Mouse (Mus musculus) stomach, embryonic 16.5 days (tissue): Measurements from ENCODE around the gene Chrnb2. TPM values are rescaled to one million over a fixed set of nuclear protein-coding genes. Genes with fewer than 3 reads are reported as not detected.
A peak's percentile ranks its signal among the peaks of the same experiment; 100 is the strongest.

Experiments used
- ATAC-seq: fragments of 200-750 bp; cut with Nextera tagmentation; 2 replicates; pipeline ENCODE4 v1.8.0; 2017; ENCODE audit warnings: moderate number of reproducible peaks, moderate TSS enrichment; ENCODE audit not compliant: insufficient read depth, low FRiP score
- H3K27ac ChIP-seq: fragments of 300-500 bp; sonication (generic); 2 replicates; pipeline ENCODE4 v1.5.1; 2014; ENCODE audit warnings: low read length
- H3K27me3 ChIP-seq: fragments of 300-500 bp; sonication (generic); 2 replicates; pipeline ENCODE4 v1.6.1; 2014; ENCODE audit warnings: low read length, control low read depth, mixed read lengths; ENCODE audit not compliant: control insufficient read depth, insufficient read depth
- H3K36me3 ChIP-seq: fragments of 300-500 bp; sonication (generic); 2 replicates; pipeline ENCODE4 v1.6.1; 2014; ENCODE audit warnings: low read length; ENCODE audit not compliant: control insufficient read depth, insufficient read depth
- H3K4me1 ChIP-seq: fragments of 300-500 bp; sonication (generic); 2 replicates; pipeline ENCODE4 v1.6.1; 2014; ENCODE audit warnings: low read length, control low read depth, mixed read lengths; ENCODE audit not compliant: control insufficient read depth, insufficient read depth
- H3K4me2 ChIP-seq: fragments of 300-500 bp; sonication (generic); 2 replicates; pipeline ENCODE4 v1.6.1; 2014; ENCODE audit warnings: low read depth, low read length, mixed read lengths
- H3K4me3 ChIP-seq: fragments of 300-500 bp; sonication (generic); replicated peaks from 2 replicates; pipeline ENCODE4 v1.5.1; 2014; ENCODE audit warnings: mild to moderate bottlenecking, low read length
- H3K9ac ChIP-seq: fragments of 300-500 bp; sonication (generic); 2 replicates; pipeline ENCODE4 v1.6.1; 2014; ENCODE audit warnings: low read length
- H3K9me3 ChIP-seq: fragments of 300-500 bp; sonication (generic); replicated peaks from 2 replicates; pipeline ENCODE4 v1.6.1; 2016; ENCODE audit warnings: low read length, control low read depth; ENCODE audit not compliant: control insufficient read depth
- WGBS: fragments of 180-500 bp; shearing (Covaris S2); extraction: QIAGEN DNeasy Blood & Tissue Kit; methylation state at CpG from one replicate; pipeline ENCODE4 v1.1.7; 2014; 5-methylcytosine and 5-hydroxymethylcytosine counted together
- polyA plus RNA-seq: library from polyadenylated mRNA; unstranded; fragments of >200 nt; fragmentation: Nextera tagmentation; extraction: Ambion mirVana; gene quantifications from 2 replicates; pipeline ENCODE4 v1.2.1, GENCODE M21; 2015

Gene Chrnb2
- polyA plus RNA-seq, 1 experiment from 2014 or later: 1.2 TPM

DNA sequence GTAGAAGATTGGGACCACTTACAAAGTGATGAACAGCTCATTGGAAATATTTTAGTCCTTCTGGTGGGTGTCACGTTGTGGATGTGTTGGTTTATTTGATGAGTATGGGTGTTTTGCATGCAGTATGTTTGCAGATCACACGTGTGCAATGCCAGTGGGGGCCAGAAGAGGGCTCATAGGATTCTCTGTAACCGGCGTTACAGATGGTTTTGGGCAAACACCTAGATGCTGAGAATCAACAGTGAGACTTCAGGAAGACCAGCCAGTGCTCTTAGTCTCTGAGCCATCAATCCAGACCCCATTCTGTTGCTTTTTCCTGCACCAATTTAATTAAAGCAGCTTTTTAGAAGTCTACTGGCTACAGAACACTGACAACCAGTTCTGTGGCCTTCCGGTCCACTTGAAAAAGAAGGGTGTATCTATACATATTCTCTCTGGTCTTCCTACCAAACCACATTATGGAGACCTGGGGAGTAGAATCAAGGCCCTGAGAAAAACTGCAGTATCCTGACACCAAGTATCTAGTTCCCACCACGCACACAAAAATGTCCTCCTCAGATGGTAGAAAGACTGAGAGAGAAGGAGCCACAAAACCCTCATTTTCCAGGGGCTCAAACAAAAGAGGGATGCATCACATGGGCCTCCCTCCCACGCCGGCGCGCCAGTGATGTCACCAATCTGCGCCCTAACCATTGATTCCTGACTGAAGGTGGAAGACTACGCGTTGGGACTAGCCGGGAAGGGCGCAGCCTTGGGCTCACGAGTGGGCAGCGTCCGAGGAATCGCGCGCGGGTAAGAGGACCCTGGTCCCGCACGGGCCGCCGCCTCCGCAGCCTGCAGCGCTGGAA, 49.8 kb downstream of the Chrnb2 start, which contains the start of gene Adar:
Gene Adar, plus strand, starts transcription at position 664 of the 848 bp plus-strand sequence.
- Histone ChIP-seq H3K4me1 (peaks cover 12% of the 10 kb centered on the region), H3K9me3 (no peaks in the 10 kb centered on the region), H3K4me3 (peak within 1 kb of the TSS; percentile 92), H3K9ac (peak within 1 kb of the TSS; percentile 93), H3K27ac (peak within 1 kb of the TSS; percentile 69), H3K27me3 (no peaks in the 10 kb centered on the region), H3K36me3 (no peaks in the 10 kb centered on the region), H3K4me2 (peak within 1 kb of the TSS; percentile 98)
- ATAC-seq: peak; percentile 84
- WGBS: 6% methylated on average over 28 of the region's 28 CpGs

DNA sequence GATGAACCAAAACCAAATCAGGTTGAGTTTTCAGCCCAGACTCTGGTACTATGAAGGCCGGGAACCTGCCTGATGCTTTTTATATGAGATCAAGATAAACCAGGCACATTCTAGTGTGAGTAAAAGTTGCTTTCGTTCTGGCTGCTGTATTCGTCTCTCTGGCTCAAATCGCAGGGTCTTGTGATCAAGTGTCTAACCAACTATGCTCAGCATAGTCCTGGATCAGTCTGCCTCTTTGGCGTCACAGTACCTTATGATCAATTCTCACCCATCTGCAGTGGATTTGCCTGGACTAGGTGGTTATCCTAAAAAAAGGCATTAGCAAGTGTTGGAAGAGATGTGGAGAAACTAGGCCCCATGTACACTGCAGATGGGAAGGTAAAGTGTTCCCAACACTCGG, 60.4 kb downstream of the Chrnb2 start:
- ATAC-seq: no peak
- no peak overlapping the region for H3K9ac ChIP-seq
- H3K4me1 ChIP-seq: no peaks in the 10 kb centered on the region
- H3K27ac ChIP-seq: no peak overlapping the region
- H3K36me3 ChIP-seq: no peaks in the 10 kb centered on the region
- no peaks in the 10 kb centered on the region for H3K9me3 ChIP-seq
- WGBS: 79% methylated on average over 6 of the region's 6 CpGs
- H3K4me2 ChIP-seq: no peak overlapping the region
- H3K27me3 ChIP-seq: no peaks in the 10 kb centered on the region
- no peak overlapping the region for H3K4me3 ChIP-seq

DNA sequence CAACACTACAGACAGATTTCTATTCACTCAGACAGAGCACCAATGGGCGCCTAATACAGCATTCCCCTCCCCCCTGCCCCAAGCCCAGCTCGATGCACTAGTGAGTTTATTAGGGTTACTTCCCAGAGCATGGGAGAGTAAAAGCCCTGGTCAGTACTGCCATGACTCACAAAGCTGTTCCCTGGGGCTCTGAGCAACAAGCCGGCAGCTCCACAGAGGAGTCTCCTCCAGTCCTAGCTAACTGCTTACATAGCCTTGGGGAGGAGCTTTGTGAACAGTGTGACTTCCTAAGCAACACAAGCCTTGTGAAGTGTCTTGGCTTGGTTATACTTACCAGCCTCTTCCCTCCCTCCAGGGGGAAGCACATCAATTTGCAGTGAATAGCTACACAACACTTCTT, 60.8 kb downstream of the Chrnb2 start:
- Histone ChIP-seq H3K9me3 (no peaks in the 10 kb centered on the region), H3K4me2 (no peak overlapping the region), H3K27ac (no peak overlapping the region), H3K4me1 (no peaks in the 10 kb centered on the region), H3K9ac (no peak overlapping the region), H3K27me3 (no peaks in the 10 kb centered on the region), H3K4me3 (no peak overlapping the region), H3K36me3 (no peaks in the 10 kb centered on the region)
- no peak for ATAC-seq
- WGBS: 40% methylated on average over 3 of the region's 3 CpGs

DNA sequence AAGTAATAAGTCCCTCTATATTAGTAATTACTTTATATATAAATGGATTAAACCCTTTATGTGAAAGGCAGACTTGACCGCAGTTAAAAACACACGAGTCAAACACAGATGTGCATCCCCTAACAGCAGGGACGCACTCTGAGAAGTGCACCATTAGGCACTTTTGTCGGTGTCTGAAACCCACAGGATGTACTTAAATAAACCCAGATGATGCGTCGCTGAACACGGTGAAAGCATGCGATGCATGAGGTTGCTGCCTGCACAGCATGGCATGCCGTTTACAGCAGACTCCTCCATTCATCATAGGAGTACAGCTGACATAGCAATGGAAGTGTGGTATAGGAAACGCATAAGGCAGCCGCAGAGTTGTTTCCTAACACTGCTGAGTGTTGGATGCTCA, 64.0 kb downstream of the Chrnb2 start:
- Histone ChIP-seq H3K9ac (no peak overlapping the region), H3K27ac (no peak overlapping the region), H3K4me2 (no peak overlapping the region), H3K4me3 (no peak overlapping the region), H3K27me3 (no peaks in the 10 kb centered on the region), H3K36me3 (no peaks in the 10 kb centered on the region), H3K4me1 (no peaks in the 10 kb centered on the region), H3K9me3 (no peaks in the 10 kb centered on the region)
- 64% methylated on average over 11 of the region's 11 CpGs for WGBS
- ATAC-seq: no peak

DNA sequence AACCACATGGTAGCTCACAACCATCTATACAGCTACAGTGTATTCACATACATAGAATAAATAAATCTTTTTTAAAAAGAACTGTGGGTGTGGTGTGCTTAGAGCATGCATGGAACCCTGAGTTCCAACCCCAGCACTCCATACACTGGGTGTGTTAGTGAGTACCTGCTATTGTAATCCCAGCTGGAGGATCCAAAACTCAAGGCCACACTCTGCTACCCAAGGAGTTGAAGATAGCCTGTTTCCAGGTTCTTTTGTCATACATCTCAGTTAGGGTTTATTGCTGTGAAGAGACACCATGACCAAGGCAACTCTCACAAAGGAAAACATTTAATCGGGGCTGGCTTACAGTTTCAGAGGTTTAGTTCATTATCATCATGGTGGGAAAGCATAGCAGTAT, 65.5 kb downstream of the Chrnb2 start:
- H3K9me3 ChIP-seq: no peaks in the 10 kb centered on the region
- H3K27me3 ChIP-seq: no peaks in the 10 kb centered on the region
- H3K4me1 ChIP-seq: no peaks in the 10 kb centered on the region
- H3K4me3 ChIP-seq: no peak overlapping the region
- H3K27ac ChIP-seq: no peak overlapping the region
- WGBS: 80% methylated on average over 1 of the region's 1 CpGs
- no peak for ATAC-seq
- H3K36me3 ChIP-seq: no peaks in the 10 kb centered on the region
- no peak overlapping the region for H3K9ac ChIP-seq
- H3K4me2 ChIP-seq: no peak overlapping the region

Other genes with a start within 250 kb of the Chrnb2 start
- 4.9 and 5.9 TPM in 2 replicates for gene Kcnn3, start 244.5 kb downstream of the Chrnb2 start, polyA plus RNA-seq
- gene Adar, start 49.6 kb downstream of the Chrnb2 start, polyA plus RNA-seq: 12.3 and 13.6 TPM in 2 replicates
- gene Ube2q1, start 9.0 kb upstream of the Chrnb2 start, polyA plus RNA-seq: 7.0 and 7.4 TPM in 2 replicates
- 3.0 and 3.1 TPM in 2 replicates for gene She, start 66.7 kb upstream of the Chrnb2 start, polyA plus RNA-seq
- gene Il6ra, start 148.6 kb upstream of the Chrnb2 start, polyA plus RNA-seq: 2.9 and 3.2 TPM in 2 replicates
- gene Atp8b2, start 198.9 kb upstream of the Chrnb2 start, polyA plus RNA-seq: 11.6 and 12.3 TPM in 2 replicates
- gene Hax1, start 234.1 kb upstream of the Chrnb2 start, polyA plus RNA-seq: 126 and 132 TPM in 2 replicates